Mouse (Mus musculus): ENCODE results near the gene Nectin3. TPM values are rescaled to one million over a fixed set of nuclear protein-coding genes. Genes with fewer than 3 reads are reported as not detected.
"Not testable (repeated sequence)": the region's sequence is repeated elsewhere in the genome, so short reads cannot be mapped to it uniquely, and the experiment has no call there.

The Nectin3 gene
- polyA plus RNA-seq, 1 experiment from 2014 or later = 59.0 TPM

DNA sequence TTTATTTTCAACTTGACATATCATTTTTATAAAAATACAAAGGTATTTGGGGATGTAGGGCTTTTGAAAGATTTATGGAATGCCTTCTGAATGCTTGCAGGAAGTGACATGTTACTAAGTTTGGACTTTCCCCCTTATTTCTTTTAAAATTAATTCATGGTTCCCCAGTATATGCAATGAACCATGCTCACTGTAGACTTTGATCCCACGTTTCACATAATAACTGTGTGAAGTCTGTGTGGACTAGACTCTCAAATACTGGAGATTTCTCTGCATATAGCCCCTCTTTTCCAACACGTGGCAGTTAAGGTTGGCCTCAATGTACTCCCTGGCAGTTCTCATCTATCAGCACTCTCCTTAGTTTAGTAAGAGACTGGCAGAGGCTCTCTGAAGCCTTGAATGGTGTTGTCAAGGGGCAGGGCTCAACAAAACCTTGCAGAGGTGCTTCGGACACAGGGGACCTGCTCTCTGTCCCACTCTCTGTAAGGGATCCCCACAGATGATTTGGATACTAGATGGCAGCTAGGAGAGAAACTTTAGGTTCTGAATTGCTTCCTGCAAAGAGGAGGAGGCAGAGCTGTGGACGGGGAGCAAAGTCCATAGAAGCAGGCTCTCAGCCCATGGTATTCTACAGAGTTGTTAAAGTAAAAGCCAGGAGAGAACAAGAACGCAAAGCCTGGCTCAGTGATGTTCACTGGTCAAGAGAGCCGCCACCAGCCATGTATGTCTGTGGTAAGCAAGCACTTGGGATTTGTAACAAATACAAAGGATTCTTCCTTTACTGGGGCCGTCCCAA, 91.3 kb downstream of the Nectin3 start:
- 90% methylated on average over 7 of the region's 7 CpGs for WGBS
- Histone ChIP-seq H3K9me3 (replicated peaks) (no peaks in the 10 kb centered on the region), H3K27ac (no peak overlapping the region), H3K4me3 (no peak overlapping the region), H3K9ac (no peak overlapping the region), H3K4me2 (replicated peaks) (no peak overlapping the region), H3K4me1 (no peaks in the 10 kb centered on the region), H3K36me3 (0 out of 2 replicates have a peak, but pooled peaks cover 3% of the 10 kb centered on the region), H3K27me3 (no peaks in the 10 kb centered on the region)
- ATAC-seq (ENCODE audit: low FRiP score) = no peak

DNA sequence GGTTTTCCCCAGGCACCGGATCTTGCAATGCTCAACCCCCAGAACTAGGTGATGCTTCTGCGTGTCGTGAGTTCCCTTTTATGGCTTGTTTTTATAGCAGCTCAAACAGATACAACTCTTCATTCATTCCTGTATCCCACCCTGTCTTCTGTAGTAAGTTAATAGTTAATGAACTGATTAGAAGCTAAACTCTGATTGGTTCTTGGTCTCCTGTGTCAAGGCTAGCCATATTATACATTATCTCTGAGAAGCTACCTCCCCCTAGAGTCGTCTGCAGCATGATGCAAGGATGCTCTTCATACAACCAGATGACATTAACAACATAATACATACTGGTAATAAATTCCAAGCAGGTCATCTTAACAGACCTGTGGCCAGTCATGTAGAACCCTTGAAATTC, 100.4 kb downstream of the Nectin3 start:
- ATAC-seq (ENCODE audit: low FRiP score) = no peak
- 91% methylated on average over 4 of the region's 4 CpGs for WGBS
- no peak overlapping the region for H3K4me3 ChIP-seq
- no peak overlapping the region for H3K9ac ChIP-seq
- peaks cover 3% of the 10 kb centered on the region; the same call in 1 of the 2 replicates for H3K36me3 ChIP-seq
- H3K27me3 ChIP-seq = no peaks in the 10 kb centered on the region
- no peaks in the 10 kb centered on the region for H3K4me1 ChIP-seq
- H3K4me2 ChIP-seq (replicated peaks) = no peak overlapping the region
- H3K9me3 ChIP-seq (replicated peaks) = no peaks in the 10 kb centered on the region
- H3K27ac ChIP-seq = no peak overlapping the region

DNA sequence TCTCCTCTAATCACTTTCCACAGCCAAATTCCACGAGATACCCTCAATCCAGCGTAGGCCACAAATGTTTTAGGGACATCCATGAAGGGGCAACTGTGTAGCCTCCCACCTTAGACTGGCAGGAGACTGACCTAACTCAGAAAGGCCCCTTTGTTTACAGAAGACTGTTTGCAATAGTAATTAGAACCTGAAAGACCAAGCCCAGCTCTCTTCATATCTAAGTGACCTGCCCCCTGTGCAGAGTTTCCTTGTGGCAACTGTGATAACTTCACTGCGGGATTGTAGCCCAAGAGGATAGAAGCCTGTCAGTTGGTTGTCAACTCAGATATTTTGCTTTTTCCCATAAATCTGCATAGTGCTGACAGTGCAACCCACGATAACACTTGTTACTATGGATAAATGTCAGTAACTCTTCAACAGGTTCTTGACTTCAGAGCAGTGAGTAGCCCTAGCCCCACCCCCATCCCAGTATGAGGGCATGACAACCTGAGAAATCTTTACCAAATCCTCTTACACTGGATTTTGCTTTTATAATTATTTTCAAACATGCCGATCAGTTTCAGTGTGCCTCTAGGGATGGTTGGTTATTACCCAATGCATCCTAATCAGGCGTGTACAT, 108.8 kb downstream of the Nectin3 start:
- peak; percentile 29 for ATAC-seq (ENCODE audit: low FRiP score)
- Histone ChIP-seq H3K4me3 (no peak overlapping the region), H3K4me1 (peaks cover 27% of the 10 kb centered on the region), H3K27me3 (no peaks in the 10 kb centered on the region), H3K27ac (0 out of 2 replicates have a peak overlapping the region, but pooled peaks have one; percentile 44), H3K36me3 (no peaks in the 10 kb centered on the region), H3K9ac (no peak overlapping the region), H3K9me3 (replicated peaks) (no peaks in the 10 kb centered on the region), H3K4me2 (replicated peaks) (no peak overlapping the region)
- 48% methylated on average over 6 of the region's 6 CpGs for WGBS

- Histone ChIP-seq H3K4me1 (peaks cover 27% of the 10 kb centered on the region), H3K9ac (no peak overlapping the region), H3K4me2 (replicated peaks) (no peak overlapping the region), H3K9me3 (replicated peaks) (no peaks in the 10 kb centered on the region), H3K4me3 (no peak overlapping the region), H3K27ac (0 out of 2 replicates have a peak overlapping the region, but pooled peaks have one; percentile 44), H3K36me3 (no peaks in the 10 kb centered on the region), H3K27me3 (no peaks in the 10 kb centered on the region)
- WGBS = 34% methylated on average over 11 of the region's 11 CpGs
- ATAC-seq (ENCODE audit: low FRiP score) = peak; percentile 68
Observed at GRCm38 (mm10) chr16:46388527-46389414, 109.6 kb downstream of the Nectin3 start.

DNA sequence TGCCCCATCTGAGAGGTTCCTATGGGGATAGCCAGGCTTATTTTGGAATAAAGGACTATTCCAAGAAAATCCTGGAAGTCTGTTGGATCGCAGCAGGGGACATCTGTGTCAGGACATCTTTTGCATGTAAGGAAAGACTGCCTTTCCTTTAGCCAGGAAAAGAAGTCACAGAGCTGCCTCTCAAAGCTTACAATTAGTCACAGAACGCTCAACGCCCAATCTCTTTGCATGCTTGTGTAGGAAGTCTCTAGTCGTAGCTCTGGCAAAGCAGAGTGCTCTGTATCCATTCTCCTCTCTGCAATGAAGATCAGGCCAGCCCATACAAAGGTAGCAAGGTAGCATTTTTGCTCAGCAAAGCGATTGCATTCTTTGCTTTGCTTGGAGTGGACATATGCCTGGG, 114.0 kb downstream of the Nectin3 start:
- peaks cover 11% of the 10 kb centered on the region for H3K4me1 ChIP-seq
- H3K4me2 ChIP-seq (replicated peaks) = no peak overlapping the region
- H3K9me3 ChIP-seq (replicated peaks) = no peaks in the 10 kb centered on the region
- H3K27me3 ChIP-seq = no peaks in the 10 kb centered on the region
- H3K9ac ChIP-seq = no peak overlapping the region
- WGBS = 88% methylated on average over 5 of the region's 5 CpGs
- ATAC-seq (ENCODE audit: low FRiP score) = no peak
- no peak overlapping the region for H3K4me3 ChIP-seq
- H3K36me3 ChIP-seq = no peaks in the 10 kb centered on the region
- no peak overlapping the region for H3K27ac ChIP-seq

GRCm38 (mm10) chr16:46383344-46383743, 115.0 kb downstream of the Nectin3 start:
- 89% methylated on average over 4 of the region's 4 CpGs for WGBS
- H3K4me3 ChIP-seq = no peak overlapping the region
- H3K27me3 ChIP-seq = no peaks in the 10 kb centered on the region
- H3K4me1 ChIP-seq = peaks cover 4% of the 10 kb centered on the region; the same call in 1 of the 2 replicates
- no peak overlapping the region for H3K4me2 ChIP-seq (replicated peaks)
- H3K36me3 ChIP-seq = no peaks in the 10 kb centered on the region
- H3K27ac ChIP-seq = no peak overlapping the region
- no peak overlapping the region for H3K9ac ChIP-seq
- no peak for ATAC-seq (ENCODE audit: low FRiP score)
- no peaks in the 10 kb centered on the region for H3K9me3 ChIP-seq (replicated peaks)

DNA sequence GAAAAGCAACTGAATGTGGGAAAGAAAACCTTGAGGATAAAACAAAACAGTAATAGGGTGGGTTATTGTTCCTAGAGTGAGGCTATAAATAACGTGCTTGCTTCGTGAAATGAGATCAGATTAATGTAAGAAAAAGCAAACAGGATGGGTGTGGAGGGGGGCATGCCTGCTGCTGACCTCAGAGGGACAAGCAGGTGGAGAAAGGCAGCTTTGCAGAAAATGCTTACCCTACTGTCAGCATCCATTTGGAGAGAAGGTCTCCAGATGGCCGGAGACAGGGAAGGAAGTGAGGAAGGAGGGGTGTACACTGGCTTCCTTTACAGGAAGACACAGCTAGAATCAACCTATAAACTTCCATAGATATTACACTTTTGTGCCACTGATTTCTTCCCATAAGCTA, 121.8 kb downstream of the Nectin3 start:
- H3K9me3 ChIP-seq (replicated peaks) = no peaks in the 10 kb centered on the region
- H3K4me1 ChIP-seq = no peaks in the 10 kb centered on the region
- H3K4me3 ChIP-seq = no peak overlapping the region
- no peak overlapping the region for H3K4me2 ChIP-seq (replicated peaks)
- H3K27ac ChIP-seq = no peak overlapping the region
- no peak for ATAC-seq (ENCODE audit: low FRiP score)
- H3K9ac ChIP-seq = no peak overlapping the region
- H3K36me3 ChIP-seq = no peaks in the 10 kb centered on the region
- WGBS = 70% methylated on average over 3 of the region's 3 CpGs
- no peaks in the 10 kb centered on the region for H3K27me3 ChIP-seq

GRCm38 (mm10) chr16:46362022-46362421, 136.3 kb downstream of the Nectin3 start:
- no peak overlapping the region for H3K9ac ChIP-seq
- no peaks in the 10 kb centered on the region for H3K9me3 ChIP-seq (replicated peaks)
- no peaks in the 10 kb centered on the region for H3K4me1 ChIP-seq
- no peak overlapping the region for H3K4me3 ChIP-seq
- no peaks in the 10 kb centered on the region for H3K36me3 ChIP-seq
- ATAC-seq (ENCODE audit: low FRiP score) = no peak
- H3K4me2 ChIP-seq (replicated peaks) = no peak overlapping the region
- H3K27me3 ChIP-seq = no peaks in the 10 kb centered on the region
- H3K27ac ChIP-seq = no peak overlapping the region
- WGBS = 59% methylated on average over 6 of the region's 6 CpGs

- H3K27me3 ChIP-seq; H3K9ac ChIP-seq; H3K4me2 ChIP-seq (replicated peaks); H3K4me1 ChIP-seq; H3K9me3 ChIP-seq (replicated peaks); H3K27ac ChIP-seq; H3K4me3 ChIP-seq; H3K36me3 ChIP-seq; ATAC-seq (ENCODE audit: low FRiP score): not testable (repeated sequence)
- 84% methylated on average over 2 of the region's 2 CpGs for WGBS
Observed at GRCm38 (mm10) chr16:46357658-46358057, 140.7 kb downstream of the Nectin3 start.

DNA sequence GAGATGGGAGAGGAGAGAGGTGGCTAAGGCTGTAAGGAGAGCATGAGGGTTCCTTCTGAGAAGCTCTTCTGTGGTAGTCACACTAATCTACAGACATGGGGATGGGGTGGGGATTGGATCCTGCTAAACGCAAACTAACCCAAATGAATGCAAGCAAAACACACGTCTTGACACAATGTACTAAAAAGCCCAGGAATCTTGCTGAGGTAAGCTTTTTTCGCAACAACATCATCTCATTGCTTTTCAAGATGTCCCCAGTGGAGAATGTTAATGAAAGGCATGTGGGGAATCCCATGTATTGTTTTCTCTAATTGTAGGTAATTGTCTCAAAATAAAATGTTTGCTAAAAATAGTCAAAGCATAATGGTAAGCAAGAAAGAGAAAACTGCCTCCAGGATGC, 141.7 kb downstream of the Nectin3 start:
- Histone ChIP-seq H3K9me3 (replicated peaks) (no peaks in the 10 kb centered on the region), H3K4me3 (no peak overlapping the region), H3K27ac (no peak overlapping the region), H3K9ac (no peak overlapping the region), H3K4me2 (replicated peaks) (no peak overlapping the region), H3K36me3 (no peaks in the 10 kb centered on the region), H3K27me3 (no peaks in the 10 kb centered on the region), H3K4me1 (no peaks in the 10 kb centered on the region)
- WGBS = 40% methylated on average over 3 of the region's 3 CpGs
- no peak for ATAC-seq (ENCODE audit: low FRiP score)
